Mouse (Mus musculus): ENCODE data around the gene Pgap3.

- TF ChIP-seq CTCF (IDR thresholded peaks at IDR 0.05; ENCODE audit: extremely low read depth, insufficient read length, insufficient replicate concordance, low read depth, low read length) (no peak), POLR2A (IDR thresholded peaks at IDR 0.05; ENCODE audit: low read depth, low read length) (no peak)
Observed at GRCm38 (mm10) chr11:98392034-98392433, 8.3 kb downstream of the Pgap3 start.
